Mouse (Mus musculus) B cell, adult 67 days (primary cell): ENCODE measurements around the gene Tmem175. TPM values are rescaled to one million over a fixed set of nuclear protein-coding genes. Genes with fewer than 3 reads are reported as not detected.

ENCODE experiments used
- total RNA-seq, 2 experiments: library from RNA; stranded (reverse); gene quantifications; 4 replicates each; pipeline ENCODE4 v1.2.4; 2023

Tmem175 gene
- total RNA-seq = 10 to 100 TPM; 26.7 to 27.1 TPM

DNA sequence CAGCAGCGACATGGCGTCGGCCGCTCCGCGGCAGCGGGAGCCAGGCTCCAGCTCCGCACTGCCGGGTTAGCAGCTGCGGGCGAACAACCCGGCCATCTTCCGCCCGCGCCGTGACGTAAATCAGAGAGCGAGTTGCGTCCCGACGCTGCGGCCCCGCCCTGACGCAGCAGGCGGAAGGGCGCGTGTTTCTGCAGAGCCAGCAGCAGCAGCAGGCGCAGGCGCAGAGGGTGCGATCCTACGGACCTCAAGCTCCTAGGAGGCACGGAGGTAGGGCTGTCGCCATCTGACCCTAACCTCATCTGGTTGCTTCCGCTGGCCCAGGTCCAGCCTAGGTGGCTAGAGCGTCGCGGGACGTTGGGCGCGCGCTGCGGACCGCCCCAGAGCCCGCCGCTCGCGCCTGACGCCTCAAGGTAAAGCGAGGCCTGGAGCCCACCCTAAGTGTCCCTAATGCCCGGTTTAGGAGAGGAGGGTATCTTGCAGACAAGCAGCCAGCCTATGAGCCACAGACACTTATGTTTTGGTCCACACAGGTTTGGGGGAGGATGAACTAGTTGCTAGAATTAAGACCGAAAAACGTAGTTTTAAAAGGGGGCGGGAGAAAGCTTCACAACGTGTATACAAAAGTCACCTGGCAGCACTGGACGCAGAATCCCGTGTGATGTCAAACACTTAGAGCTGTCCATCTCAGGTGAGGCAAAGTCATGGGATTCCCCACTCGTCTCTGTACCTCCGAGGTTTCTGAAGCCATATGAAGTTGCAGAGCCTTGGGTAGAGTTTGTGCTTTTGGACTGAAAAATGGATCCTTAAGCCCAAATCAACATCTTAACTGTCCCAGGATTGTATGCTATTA, at the start of gene Tmem175, which contains the start of gene Gak:
Gene Tmem175 (plus strand): TSS at position 137 of the 850 bp plus-strand sequence.
Gene Gak (minus strand): TSS at position 122 of the 850 bp plus-strand sequence.

DNA sequence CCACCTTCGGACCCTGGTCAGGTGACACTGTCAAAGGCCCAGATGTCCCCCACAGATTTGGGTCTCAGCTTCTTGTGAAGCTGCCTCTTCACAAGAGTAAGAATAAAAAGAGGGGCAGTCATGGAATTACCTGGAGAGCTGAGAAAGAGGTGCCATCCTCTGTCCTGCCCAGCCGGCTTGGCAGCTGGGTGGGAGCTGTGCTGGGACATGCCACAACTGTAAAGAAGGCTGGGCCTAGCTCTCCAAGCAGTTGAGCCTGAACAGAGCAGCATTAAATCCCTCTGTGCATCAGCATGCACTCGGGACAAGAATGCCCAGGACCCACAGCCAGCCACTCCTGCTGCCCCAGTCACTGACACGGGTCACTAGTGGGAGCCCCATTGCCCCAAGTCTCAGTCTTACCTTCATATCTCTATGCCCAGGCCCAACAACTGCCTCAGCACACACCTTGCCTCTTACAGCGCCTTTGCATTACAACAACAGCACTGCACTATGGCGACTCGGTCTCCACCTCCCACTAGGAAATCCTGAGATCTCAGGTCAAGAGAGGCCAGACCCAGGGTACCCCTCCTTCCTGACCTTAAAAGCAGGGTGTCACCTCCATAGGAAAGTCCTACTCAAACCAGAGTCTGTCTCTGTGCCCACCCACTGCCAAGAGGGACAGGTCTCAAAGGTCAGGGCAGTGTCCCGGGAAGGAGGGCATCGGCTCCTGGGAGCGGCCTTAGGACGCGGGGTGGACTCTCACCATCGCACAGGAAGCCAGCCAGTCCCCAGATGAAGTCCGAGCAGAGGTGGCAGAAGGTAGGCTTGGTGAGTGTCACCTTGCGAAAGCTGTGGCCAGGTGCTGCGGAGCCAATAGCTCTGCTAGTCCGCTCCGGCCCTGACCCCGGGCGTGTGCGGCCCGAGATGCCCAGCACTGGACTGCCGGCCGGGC, 30.4 kb downstream of the Tmem175 start, which contains the start of gene Idua:
Gene Idua (plus strand): TSS at position 634 of the 934 bp plus-strand sequence.

DNA sequence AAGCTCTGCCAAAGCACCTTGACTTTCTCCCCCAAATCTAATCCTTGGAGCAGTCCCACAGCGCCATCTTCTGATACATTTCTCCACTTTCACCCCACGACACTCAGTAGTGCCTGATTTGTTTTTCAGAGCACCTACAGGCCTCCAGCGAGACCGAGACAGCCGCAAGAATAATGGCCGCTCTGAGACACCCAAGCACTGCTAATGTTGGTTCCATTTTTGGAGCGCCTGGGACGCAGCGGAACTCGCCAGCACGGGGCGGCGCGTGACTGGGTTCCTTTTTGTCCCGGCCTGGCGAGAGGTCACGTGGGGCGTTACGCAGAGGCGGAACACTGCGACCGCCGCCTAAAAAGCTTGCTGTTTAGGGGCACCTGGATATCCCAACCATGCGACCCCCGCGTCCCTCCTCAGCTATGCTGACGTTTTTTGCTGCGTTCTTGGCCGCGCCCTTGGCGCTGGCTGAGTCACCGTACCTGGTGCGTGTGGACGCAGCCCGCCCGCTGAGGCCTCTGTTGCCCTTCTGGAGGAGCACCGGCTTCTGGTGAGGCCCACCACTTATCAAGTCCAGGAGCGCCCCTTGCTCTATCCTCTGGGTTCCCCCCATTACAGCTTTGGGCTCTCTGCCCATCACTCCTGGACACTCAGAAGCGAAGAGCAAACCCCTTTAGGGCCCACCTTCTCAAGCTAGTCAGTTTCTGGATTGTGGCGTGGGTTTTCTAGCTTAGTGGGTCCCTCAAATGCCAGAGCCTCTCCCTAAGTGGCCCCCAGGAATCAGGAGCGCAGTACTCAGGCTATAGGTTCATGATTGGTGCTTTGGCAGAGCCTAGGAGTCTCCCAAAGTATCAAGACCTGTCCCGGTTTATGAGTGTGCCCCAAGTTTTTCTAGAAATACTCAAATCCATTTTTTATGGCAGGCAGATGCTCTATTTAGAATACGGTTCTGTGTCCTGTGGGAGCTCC, 39.7 kb downstream of the Tmem175 start, which contains the start of gene Dgkq:
Gene Dgkq (minus strand): TSS at position 696 of the 960 bp plus-strand sequence.

DNA sequence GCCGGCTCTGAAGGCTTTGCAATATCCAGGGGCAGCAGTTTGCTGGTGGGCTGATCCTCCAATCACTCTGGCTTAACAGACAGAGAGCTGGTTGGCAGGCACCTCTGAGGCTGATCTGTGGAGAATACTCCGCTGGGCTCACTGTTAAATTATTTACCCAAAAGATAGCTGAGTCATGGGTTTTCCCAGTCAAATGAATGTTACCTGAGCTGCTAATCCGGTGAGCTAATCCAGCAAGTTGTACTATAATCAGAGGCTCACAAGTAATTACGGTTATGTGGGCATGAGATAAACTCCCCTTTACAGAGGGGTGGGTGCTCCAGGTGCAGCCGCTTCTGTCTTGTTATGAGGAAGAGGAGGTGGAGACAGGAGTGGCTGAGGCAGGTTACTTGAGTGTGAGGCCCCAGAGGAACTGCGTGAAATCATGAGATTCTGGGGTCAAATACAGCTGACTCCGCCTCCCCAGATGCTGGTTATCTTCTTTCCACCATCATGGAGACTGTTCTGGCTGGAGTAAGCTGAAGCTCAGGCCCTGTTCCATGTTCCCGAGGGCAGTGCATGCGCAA, 45.8 kb downstream of the Tmem175 start, which contains the start of gene Slc26a1:
Gene Slc26a1 (minus strand): TSS at position 319 of the 566 bp plus-strand sequence.

DNA sequence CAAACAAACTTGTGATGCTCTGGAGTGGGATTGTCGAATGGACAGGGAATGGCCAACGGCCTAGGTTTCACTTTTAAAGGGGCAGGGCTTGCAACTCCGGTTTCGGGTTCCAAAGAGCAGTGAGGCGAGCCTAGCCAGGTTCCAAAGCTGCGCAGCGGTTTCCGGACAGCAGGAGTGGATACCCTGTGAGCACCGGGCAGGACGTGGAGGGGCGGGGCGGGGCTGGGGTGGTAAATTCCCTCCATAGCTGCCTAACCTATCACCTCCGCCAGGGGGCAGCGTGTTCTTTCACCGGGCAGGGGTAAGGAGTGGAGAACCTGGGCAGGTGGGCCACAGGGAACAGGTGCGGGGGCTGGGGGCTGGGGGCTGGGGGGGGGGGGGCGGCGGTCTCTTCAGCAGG, 62.7 kb downstream of the Tmem175 start, which contains the start of gene Fgfrl1:
Gene Fgfrl1 (plus strand): TSS at position 112 of the 400 bp plus-strand sequence.

Other genes starting within 250 kb of the Tmem175 start
- gene Pde6b, start 241.4 kb upstream of the Tmem175 start, total RNA-seq = not detected
- 10 to 100 TPM; 61.2 to 72.5 TPM for gene Atp5k, start 195.3 kb upstream of the Tmem175 start, total RNA-seq
- gene Mfsd7a, start 180.9 kb upstream of the Tmem175 start, total RNA-seq = not detected
- gene Pcgf3, start 168.5 kb upstream of the Tmem175 start, total RNA-seq = 10 to 100 TPM; 21.0 to 43.3 TPM
- gene Cplx1, start 79.7 kb upstream of the Tmem175 start, total RNA-seq = not detected
- gene Gak, start within 50 bp of the Tmem175 start, total RNA-seq = 100 to 1,000 TPM; 144 to 150 TPM
- gene Idua, start 30.6 kb downstream of the Tmem175 start, total RNA-seq = 10 to 100 TPM; 30.9 to 44.8 TPM
- 10 to 100 TPM; 47.0 to 56.2 TPM for gene Dgkq, start 39.9 kb downstream of the Tmem175 start, total RNA-seq
- gene Slc26a1, start 45.8 kb downstream of the Tmem175 start, total RNA-seq = not detected
- gene Fgfrl1, start 62.6 kb downstream of the Tmem175 start, total RNA-seq = 1 to 10 TPM; 6.1 to 7.5 TPM
- gene Rnf212, start 145.2 kb downstream of the Tmem175 start, total RNA-seq = not detected
- gene Tmed11, start 165.6 kb downstream of the Tmem175 start, total RNA-seq = not detected
- not detected for gene Vmn2r8, start 179.1 kb downstream of the Tmem175 start, total RNA-seq
- gene Vmn2r9, start 222.8 kb downstream of the Tmem175 start, total RNA-seq = not detected